Mouse (Mus musculus): ENCODE data around the gene Nop58.
"Not testable (repeated sequence)": the region's sequence is repeated elsewhere in the genome, so short reads cannot be mapped to it uniquely, and the experiment has no call there.

Nop58 gene

GRCm38 (mm10) chr1:59719900-59720299 lies 35.1 kb downstream of the Nop58 start:
- no peak for DNase-seq (ENCODE audit: low spot score)

GRCm38 (mm10) chr1:59725661-59726060 lies 40.9 kb downstream of the Nop58 start:
- DNase-seq (ENCODE audit: low spot score), result no peak

GRCm38 (mm10) chr1:59730106-59730505 lies 45.3 kb downstream of the Nop58 start:
- no peak for DNase-seq (ENCODE audit: low spot score)

GRCm38 (mm10) chr1:59730737-59731136 lies 46.0 kb downstream of the Nop58 start:
- DNase-seq (ENCODE audit: low spot score), result no peak

GRCm38 (mm10) chr1:59734076-59734475 lies 49.3 kb downstream of the Nop58 start:
- no peak for DNase-seq (ENCODE audit: low spot score)

- DNase-seq (ENCODE audit: low spot score), result no peak
Measured at GRCm38 (mm10) chr1:59738768-59739414, 54.1 kb downstream of the Nop58 start.

GRCm38 (mm10) chr1:59739577-59740354 lies 55.0 kb downstream of the Nop58 start:
- DNase-seq (ENCODE audit: low spot score), result no peak

GRCm38 (mm10) chr1:59749047-59749446 lies 64.3 kb downstream of the Nop58 start:
- DNase-seq (ENCODE audit: low spot score), result no peak

- DNase-seq (ENCODE audit: low spot score), result not testable (repeated sequence)
Measured at GRCm38 (mm10) chr1:59749724-59750123, 65.0 kb downstream of the Nop58 start.

GRCm38 (mm10) chr1:59755298-59755697 lies 70.5 kb downstream of the Nop58 start:
- DNase-seq (ENCODE audit: low spot score), result no peak

GRCm38 (mm10) chr1:59758325-59758724 lies 73.6 kb downstream of the Nop58 start:
- no peak for DNase-seq (ENCODE audit: low spot score)

GRCm38 (mm10) chr1:59762208-59762607 lies 77.4 kb downstream of the Nop58 start:
- DNase-seq (ENCODE audit: low spot score), result peak; percentile 37

- DNase-seq (ENCODE audit: low spot score), result peak; percentile 46
Measured at GRCm38 (mm10) chr1:59762651-59763163, 77.9 kb downstream of the Nop58 start.

- peak; percentile 83 for DNase-seq (ENCODE audit: low spot score)
Measured at GRCm38 (mm10) chr1:59763164-59763768, 78.5 kb downstream of the Nop58 start, which contains the start of gene Bmpr2. Bmpr2 (plus strand) TSS chr1:59763400.

GRCm38 (mm10) chr1:59763781-59764251 lies 79.0 kb downstream of the Nop58 start:
- DNase-seq (ENCODE audit: low spot score), result peak; percentile 43

- peak; percentile 30 for DNase-seq (ENCODE audit: low spot score)
Measured at GRCm38 (mm10) chr1:59764407-59764971, 79.7 kb downstream of the Nop58 start.

- no peak for DNase-seq (ENCODE audit: low spot score)
Measured at GRCm38 (mm10) chr1:59765279-59765678, 80.5 kb downstream of the Nop58 start.

GRCm38 (mm10) chr1:59766626-59767025 lies 81.9 kb downstream of the Nop58 start:
- no peak for DNase-seq (ENCODE audit: low spot score)
